Mouse (Mus musculus) kidney, postnatal 0 days (tissue): ENCODE results near the gene Tepp. TPM values are rescaled to one million over a fixed set of nuclear protein-coding genes. Genes with fewer than 3 reads are reported as not detected.

ENCODE experiments used
- ATAC-seq: fragments of 200-750 bp; cut with Nextera tagmentation; replicated peaks from 2 replicates; pipeline ENCODE4 v1.8.0; 2017; ENCODE audit warnings: low read depth, moderate number of reproducible peaks, moderate TSS enrichment, moderate library complexity; ENCODE audit not compliant: low FRiP score
- DNase-seq: peaks from one replicate; pipeline ENCODE4 v3.0.0-alpha.2; 2016; ENCODE audit warnings: low spot score
- H3K27ac ChIP-seq: fragments of 300-500 bp; sonication (generic); 2 replicates; pipeline ENCODE4 v1.5.1; 2014; ENCODE audit warnings: mild to moderate bottlenecking
- H3K27me3 ChIP-seq: fragments of 300-500 bp; sonication (generic); 2 replicates; pipeline ENCODE4 v1.6.1; 2014; ENCODE audit warnings: low read length, mixed read lengths; ENCODE audit not compliant: insufficient read depth
- H3K36me3 ChIP-seq: fragments of 300-500 bp; sonication (generic); 2 replicates; pipeline ENCODE4 v1.6.1; 2014; ENCODE audit warnings: low read length, mixed read lengths; ENCODE audit not compliant: insufficient read depth
- H3K4me1 ChIP-seq: fragments of 300-500 bp; sonication (generic); replicated peaks from 2 replicates; pipeline ENCODE4 v1.6.1; 2014; ENCODE audit warnings: antibody characterized with exemption, low read length, mixed read lengths; ENCODE audit not compliant: insufficient read depth
- H3K4me2 ChIP-seq: fragments of 300-500 bp; sonication (generic); 2 replicates; pipeline ENCODE4 v1.6.1; 2014; ENCODE audit warnings: mild to moderate bottlenecking, low read length, moderate library complexity, mixed read lengths
- H3K4me3 ChIP-seq: fragments of 300-500 bp; sonication (generic); replicated peaks from 2 replicates; pipeline ENCODE4 v1.5.1; 2014; ENCODE audit warnings: low read depth, low read length
- H3K9ac ChIP-seq: fragments of 300-500 bp; sonication (generic); 2 replicates; pipeline ENCODE4 v1.6.1; 2014; ENCODE audit warnings: low read depth, low read length
- H3K9me3 ChIP-seq: fragments of 300-500 bp; sonication (generic); replicated peaks from 2 replicates; pipeline ENCODE4 v1.6.1; 2016; ENCODE audit warnings: low read length, inconsistent platforms, mixed read lengths
- CTCF ChIP-seq: IDR thresholded peaks from 2 replicates; pipeline ENCODE4 v1.5.1; 2016; ENCODE audit warnings: antibody characterized with exemption, low read depth, mild to moderate bottlenecking, moderate library complexity
- WGBS: fragments of 180-500 bp; shearing (Covaris S2); extraction: QIAGEN DNeasy Blood & Tissue Kit; methylation state at CpG from one replicate; pipeline ENCODE4 v1.1.7; 2014; 5-methylcytosine and 5-hydroxymethylcytosine counted together
- polyA plus RNA-seq: library from polyadenylated mRNA; unstranded; fragments of >200 nt; fragmentation: Nextera tagmentation; extraction: Ambion mirVana; gene quantifications from 2 replicates; pipeline ENCODE4 v1.2.1, GENCODE M21; 2015

Tepp gene
- 0.30 TPM in 1 of 2 replicates, not detected in the other for polyA plus RNA-seq

- H3K9me3 ChIP-seq: no peaks in the 10 kb centered on the region
- no peak for TF ChIP-seq CTCF
- H3K9ac ChIP-seq: no peak within 1 kb of the TSS
- no peak for DNase-seq
- no peak within 1 kb of the TSS for H3K4me3 ChIP-seq
- no peaks in the 10 kb centered on the region for H3K36me3 ChIP-seq
- H3K27ac ChIP-seq: no peak within 1 kb of the TSS
- no peak within 1 kb of the TSS for H3K4me2 ChIP-seq
- no peaks in the 10 kb centered on the region for H3K4me1 ChIP-seq
- no peak for ATAC-seq
- WGBS: 42% methylated on average over 6 of the region's 6 CpGs
- H3K27me3 ChIP-seq: no peaks in the 10 kb centered on the region
Observed at GRCm38 (mm10) chr8:95310342-95310970, at the start of gene Tepp. Gene Tepp (plus strand): TSS chr8:95310566.

- no peak overlapping the region for H3K27ac ChIP-seq
- H3K4me3 ChIP-seq: no peak overlapping the region
- H3K9me3 ChIP-seq: no peaks in the 10 kb centered on the region
- no peak for ATAC-seq
- H3K36me3 ChIP-seq: no peaks in the 10 kb centered on the region
- no peak for TF ChIP-seq CTCF
- H3K9ac ChIP-seq: no peak overlapping the region
- H3K4me1 ChIP-seq: no peaks in the 10 kb centered on the region
- WGBS: 86% methylated on average over 2 of the region's 2 CpGs
- H3K27me3 ChIP-seq: no peaks in the 10 kb centered on the region
- no peak overlapping the region for H3K4me2 ChIP-seq
- no peak for DNase-seq
Observed at GRCm38 (mm10) chr8:95262181-95262580, 48.2 kb upstream of the Tepp start.

GRCm38 (mm10) chr8:95270501-95270900 lies 39.9 kb upstream of the Tepp start:
- Histone ChIP-seq H3K27me3 (no peaks in the 10 kb centered on the region), H3K36me3 (no peaks in the 10 kb centered on the region), H3K4me3 (no peak overlapping the region), H3K9ac (no peak overlapping the region), H3K4me2 (no peak overlapping the region), H3K27ac (no peak overlapping the region), H3K4me1 (no peaks in the 10 kb centered on the region), H3K9me3 (no peaks in the 10 kb centered on the region)
- no peak for TF ChIP-seq CTCF
- no peak for ATAC-seq
- no peak for DNase-seq
- 73% methylated on average over 12 of the region's 12 CpGs for WGBS

GRCm38 (mm10) chr8:95271841-95272240 lies 38.5 kb upstream of the Tepp start:
- H3K4me2 ChIP-seq: no peak overlapping the region
- no peaks in the 10 kb centered on the region for H3K4me1 ChIP-seq
- no peaks in the 10 kb centered on the region for H3K36me3 ChIP-seq
- 41% methylated on average over 4 of the region's 4 CpGs for WGBS
- DNase-seq (no peak), ATAC-seq (no peak)
- H3K4me3 ChIP-seq: no peak overlapping the region
- no peaks in the 10 kb centered on the region for H3K9me3 ChIP-seq
- no peaks in the 10 kb centered on the region for H3K27me3 ChIP-seq
- no peak overlapping the region for H3K27ac ChIP-seq
- H3K9ac ChIP-seq: no peak overlapping the region
- no peak for TF ChIP-seq CTCF

- TF ChIP-seq CTCF: no peak
- DNase-seq (no peak), ATAC-seq (no peak)
- no peaks in the 10 kb centered on the region for H3K27me3 ChIP-seq
- no peaks in the 10 kb centered on the region for H3K4me1 ChIP-seq
- no peak overlapping the region for H3K9ac ChIP-seq
- no peaks in the 10 kb centered on the region for H3K9me3 ChIP-seq
- H3K4me2 ChIP-seq: no peak overlapping the region
- H3K4me3 ChIP-seq: no peak overlapping the region
- H3K27ac ChIP-seq: no peak overlapping the region
- H3K36me3 ChIP-seq: no peaks in the 10 kb centered on the region
- WGBS: 41% methylated on average over 2 of the region's 2 CpGs
Observed at GRCm38 (mm10) chr8:95272871-95273270, 37.5 kb upstream of the Tepp start.

GRCm38 (mm10) chr8:95281493-95281892 lies 28.9 kb upstream of the Tepp start:
- Histone ChIP-seq H3K4me3 (no peak overlapping the region), H3K27me3 (no peaks in the 10 kb centered on the region), H3K9ac (no peak overlapping the region), H3K4me1 (no peaks in the 10 kb centered on the region), H3K9me3 (no peaks in the 10 kb centered on the region), H3K27ac (no peak overlapping the region), H3K36me3 (no peaks in the 10 kb centered on the region), H3K4me2 (no peak overlapping the region)
- 63% methylated on average over 5 of the region's 5 CpGs for WGBS
- DNase-seq (no peak), ATAC-seq (no peak)
- no peak for TF ChIP-seq CTCF
